In the genomic region with DNA sequence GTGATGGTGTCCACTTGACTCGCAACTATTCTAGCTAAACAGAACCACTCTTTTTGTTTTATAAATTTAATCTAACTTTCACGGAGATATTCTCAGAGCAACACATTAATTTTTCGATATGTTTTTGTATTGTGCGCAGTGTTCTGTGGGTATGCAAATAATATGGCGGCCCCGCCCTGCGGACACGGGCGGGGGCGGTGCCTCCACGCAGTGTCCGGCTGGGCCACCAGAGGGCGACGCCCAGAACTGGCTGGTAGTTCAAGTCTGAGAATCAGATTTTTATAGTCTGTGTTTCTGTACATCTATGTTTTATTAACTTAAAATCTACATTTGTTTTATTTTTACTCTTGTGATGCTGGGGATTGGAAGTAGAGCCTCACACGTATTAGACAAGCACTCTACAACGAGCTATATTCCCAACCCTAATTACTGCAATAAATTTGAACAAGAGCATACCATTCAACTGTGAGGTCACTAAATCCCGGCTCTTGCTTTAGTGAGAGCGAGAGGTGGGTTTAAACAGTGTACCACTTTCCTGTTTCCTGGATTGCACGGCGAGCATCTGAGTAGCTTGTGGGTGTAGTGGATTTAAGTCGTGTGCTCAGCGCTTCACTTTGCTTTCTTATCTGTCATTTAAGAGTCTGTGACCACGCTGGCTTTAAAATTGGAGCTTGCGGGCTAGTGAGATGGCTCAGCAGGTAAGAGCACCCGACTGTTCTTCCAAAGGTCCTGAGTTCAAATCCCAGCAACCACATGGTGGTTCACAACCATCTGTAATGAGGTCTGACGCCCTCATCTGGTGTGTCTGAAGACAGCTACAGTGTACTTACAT, we compare ENCODE assay signal across 8 mouse cellular contexts. TPM values are rescaled to one million over a fixed set of nuclear protein-coding genes. Genes with fewer than 3 reads are reported as not detected.
DNase-seq lines count a peak whose midpoint lies in the region; ATAC-seq lines count a peak whose summit lies in the region.

No protein-coding gene starts in this region.

- peak; percentile 87 for DNase-seq in R1 (ENCODE audit: low read depth, low spot score)
- peak; percentile 98 to 99 for DNase-seq in cerebellum, postnatal 14 days
- DNase-seq in frontal cortex, postnatal 36 days (ENCODE audit: low spot score in 2 of 2) = peak; percentile 92 to 96
- DNase-seq in left cerebral cortex, adult 11 months (ENCODE audit: low spot score) = peak; percentile 93
- peak; percentile 97 for DNase-seq in lung, postnatal 36 days
- DNase-seq in retina, embryonic 14.5 days (ENCODE audit: low spot score) = peak; percentile 97
- DNase-seq in thymus, postnatal 36 days = peak; percentile 91 to 96

- H3K27me3 ChIP-seq in hindbrain, embryonic 15.5 days = no peaks in the 10 kb centered on the region

- no peaks in the 10 kb centered on the region for H3K36me3 ChIP-seq in hindbrain, embryonic 15.5 days

- WGBS in hindbrain, embryonic 15.5 days = 21% methylated on average over 26 of the region's 26 CpGs

- peak overlapping the region; percentile 24; the same call in 1 of the 2 replicates for H3K4me3 ChIP-seq in hindbrain, embryonic 15.5 days

- ATAC-seq in hindbrain, embryonic 15.5 days (ENCODE audit: low FRiP score, low read depth) = peak; percentile 68

- H3K9me3 ChIP-seq in hindbrain, embryonic 15.5 days = no peaks in the 10 kb centered on the region

- H3K4me1 ChIP-seq in hindbrain, embryonic 15.5 days (replicated peaks) = peaks cover 18% of the 10 kb centered on the region

- H3K9ac ChIP-seq in hindbrain, embryonic 15.5 days = peak overlapping the region; percentile 14; the same call in 1 of the 2 replicates

- peak overlapping the region; percentile 85 for H3K27ac ChIP-seq in hindbrain, embryonic 15.5 days (replicated peaks)

- H3K4me2 ChIP-seq in hindbrain, embryonic 15.5 days = peak overlapping the region; percentile 44

RNA-seq across cellular contexts. Expression of gene Parp16, which starts 1.8 kb away (rescaled TPM):
- 6.7 and 8.1 TPM in 2 replicates for polyA plus RNA-seq in hindbrain, embryonic 15.5 days (2015; fragmentation: Nextera tagmentation; extraction: Ambion mirVana)

RNA-seq across cellular contexts. Expression of gene Igdcc3, which starts 56.0 kb away (rescaled TPM):
- 9.9 and 10.9 TPM in 2 replicates for polyA plus RNA-seq in hindbrain, embryonic 15.5 days (2015; fragmentation: Nextera tagmentation; extraction: Ambion mirVana)

Comparison
In these comparisons a context has a peak if more than half of its experiments do, and no peak if none do; other contexts are left out.
1. Peak in every context shown above with its lines: DNase-seq, ATAC-seq, H3K4me3 ChIP-seq and H3K27ac ChIP-seq.